Mouse (Mus musculus) erythroblast, embryonic 14.5 days (primary cell): ENCODE measurements around the gene Syngr1. TPM values are rescaled to one million over a fixed set of nuclear protein-coding genes. Genes with fewer than 3 reads are reported as not detected.
A peak's percentile ranks its signal among the peaks of the same experiment; 100 is the strongest.

Experiments
- H3K27me3 ChIP-seq: 2 replicates; pipeline ENCODE4 v1.6.1; 2012; ENCODE audit warnings: inconsistent platforms; ENCODE audit not compliant: control insufficient read depth
- H3K36me3 ChIP-seq: 2 replicates; pipeline ENCODE4 v1.6.1; 2012; ENCODE audit warnings: mild to moderate bottlenecking, inconsistent platforms; ENCODE audit not compliant: control insufficient read depth
- H3K4me1 ChIP-seq: 2 replicates; pipeline ENCODE4 v1.6.1; 2012; ENCODE audit warnings: inconsistent platforms; ENCODE audit not compliant: control insufficient read depth
- H3K4me3 ChIP-seq: replicated peaks from 2 replicates; pipeline ENCODE3; 2012; ENCODE audit warnings: moderate library complexity, mild to moderate bottlenecking, inconsistent platforms
- H3K9me3 ChIP-seq: 2 replicates; pipeline ENCODE4 v1.6.1; 2012; ENCODE audit warnings: low read length, inconsistent platforms, mixed read lengths; ENCODE audit not compliant: control insufficient read depth
- GATA1 ChIP-seq: IDR thresholded peaks from 2 replicates; pipeline ENCODE4 v1.6.1; 2012; ENCODE audit warnings: low read length, inconsistent platforms, mixed read lengths
- TAL1 ChIP-seq: IDR thresholded peaks from 3 replicates; pipeline ENCODE4 v1.6.1; 2012; ENCODE audit warnings: low read length, inconsistent platforms, mixed read lengths
- polyA plus RNA-seq: library from polyadenylated mRNA; stranded (reverse); fragments of >175 nt; gene quantifications from 2 replicates; pipeline ENCODE4 v1.2.3, GENCODE M21; 2012

Gene Syngr1
- polyA plus RNA-seq, 1 experiment = 0.41 TPM

DNA sequence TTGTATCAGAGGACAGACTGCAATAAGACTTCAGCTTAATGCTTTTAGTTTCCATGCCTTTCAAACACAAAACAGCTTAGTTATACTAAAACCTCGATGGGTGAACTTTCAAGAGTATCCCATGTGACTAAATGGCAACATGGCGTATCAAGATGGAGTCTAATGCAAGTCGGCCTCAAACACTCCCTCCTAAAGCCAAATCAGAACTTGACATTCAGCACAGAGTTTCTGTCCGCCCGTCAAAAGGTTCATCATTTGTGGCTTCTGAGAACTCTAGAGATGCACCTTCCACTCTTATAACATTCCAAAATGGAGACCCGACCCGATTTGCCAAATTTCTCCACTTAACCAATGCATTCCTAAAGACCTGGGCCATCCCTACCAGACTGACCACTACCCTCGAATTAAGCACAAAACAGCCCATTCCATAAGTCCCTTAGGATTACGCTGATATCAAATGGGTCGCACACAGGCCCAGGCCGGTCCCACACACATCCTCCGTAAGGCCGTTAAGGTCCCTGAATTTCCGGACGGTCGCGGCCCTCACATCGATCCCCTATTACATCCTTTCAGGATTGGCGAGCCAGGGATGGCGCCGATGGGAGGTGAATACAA, 8.4 kb upstream of the Syngr1 start:
- H3K27me3 ChIP-seq = no peaks in the 10 kb centered on the region
- TF ChIP-seq TAL1 = no peak
- TF ChIP-seq GATA1 = no peak
- peaks cover 7% of the 10 kb centered on the region for H3K9me3 ChIP-seq
- H3K4me3 ChIP-seq = peak overlapping the region; percentile 100
- peaks cover 62% of the 10 kb centered on the region for H3K36me3 ChIP-seq
- H3K4me1 ChIP-seq = peaks cover 73% of the 10 kb centered on the region

DNA sequence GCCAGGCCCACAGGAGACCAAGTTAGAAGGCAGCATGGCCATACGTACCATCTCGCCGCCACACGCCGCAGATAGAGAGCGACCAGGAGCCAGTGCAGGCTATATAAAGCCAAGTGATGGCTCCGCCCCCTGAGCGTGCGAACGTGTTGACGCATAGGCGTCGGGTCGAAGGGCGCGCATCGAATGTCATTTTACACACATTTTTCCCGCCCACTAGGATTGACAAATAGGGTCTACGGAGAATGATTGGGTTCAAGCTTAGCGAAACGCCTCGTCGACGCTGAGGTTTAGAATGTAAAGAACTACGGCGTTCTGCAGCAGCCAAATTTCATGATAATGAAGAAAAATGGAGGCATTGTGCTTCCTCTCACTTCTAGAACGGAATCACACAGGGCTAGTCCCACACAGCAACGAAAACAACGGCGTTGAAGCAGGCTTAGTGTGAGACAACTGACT, 7.8 kb upstream of the Syngr1 start:
- peaks cover 7% of the 10 kb centered on the region for H3K9me3 ChIP-seq
- peak overlapping the region; percentile 100 for H3K4me3 ChIP-seq
- no peak for TF ChIP-seq TAL1
- TF ChIP-seq GATA1 = no peak
- peaks cover 56% of the 10 kb centered on the region for H3K36me3 ChIP-seq
- peaks cover 74% of the 10 kb centered on the region for H3K4me1 ChIP-seq
- H3K27me3 ChIP-seq = no peaks in the 10 kb centered on the region

DNA sequence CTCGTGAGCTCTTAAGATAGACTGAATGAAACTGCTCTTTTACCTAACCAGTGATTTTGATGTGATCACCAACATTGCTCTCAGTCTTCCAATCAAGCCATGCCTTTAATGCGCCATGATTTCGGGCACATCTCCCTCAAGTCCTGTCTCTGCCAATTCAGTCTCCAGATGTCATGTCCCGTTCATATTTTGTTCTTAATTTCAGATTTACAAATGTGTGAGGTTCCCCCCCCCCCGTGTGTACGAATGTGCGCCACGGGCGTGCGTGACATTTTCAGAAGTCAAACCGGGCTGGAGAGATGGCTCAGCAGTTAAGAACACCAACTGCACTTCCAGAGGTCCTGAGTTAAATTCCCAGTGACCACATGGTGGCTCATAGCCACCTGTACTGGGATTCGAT, 7.4 kb upstream of the Syngr1 start:
- H3K36me3 ChIP-seq = peaks cover 52% of the 10 kb centered on the region
- no peaks in the 10 kb centered on the region for H3K27me3 ChIP-seq
- H3K4me3 ChIP-seq = peak overlapping the region; percentile 100
- TF ChIP-seq TAL1 (no peak), GATA1 (no peak)
- peaks cover 73% of the 10 kb centered on the region for H3K4me1 ChIP-seq
- peaks cover 7% of the 10 kb centered on the region for H3K9me3 ChIP-seq

DNA sequence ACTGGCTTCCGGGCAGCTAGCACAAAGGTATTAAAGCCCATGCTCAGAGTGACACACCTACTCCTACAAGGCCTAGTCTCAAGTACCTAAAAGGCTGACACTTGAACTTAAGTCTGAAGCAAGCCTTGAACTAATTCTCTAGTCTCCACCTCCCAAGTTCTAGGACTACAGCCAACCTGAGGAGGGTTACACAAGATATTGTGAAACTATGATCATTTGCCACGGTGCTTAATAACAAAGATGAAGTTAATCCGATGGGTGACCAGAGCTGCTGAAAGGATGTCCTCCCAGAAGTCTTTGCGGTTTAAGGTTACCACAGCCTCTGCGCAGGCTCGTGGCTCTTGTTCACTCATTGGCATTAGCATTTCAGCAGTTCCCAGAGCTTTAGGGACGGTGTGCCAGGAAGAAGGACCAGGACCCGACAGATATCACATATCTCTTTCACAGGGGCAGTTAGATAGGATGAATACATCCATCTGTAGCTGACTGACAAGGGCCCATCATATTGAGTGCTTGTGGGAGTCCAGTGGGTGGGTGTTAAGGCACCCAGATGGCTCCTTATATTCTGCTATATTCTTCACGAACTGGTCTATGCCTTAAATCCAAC, 3.6 kb upstream of the Syngr1 start:
- no peak overlapping the region for H3K4me3 ChIP-seq
- H3K4me1 ChIP-seq = peaks cover 78% of the 10 kb centered on the region
- peaks cover 14% of the 10 kb centered on the region for H3K36me3 ChIP-seq
- peak; percentile 85 for TF ChIP-seq GATA1
- peak; percentile 81 for TF ChIP-seq TAL1
- H3K27me3 ChIP-seq = peaks cover 14% of the 10 kb centered on the region
- peaks cover 7% of the 10 kb centered on the region for H3K9me3 ChIP-seq

DNA sequence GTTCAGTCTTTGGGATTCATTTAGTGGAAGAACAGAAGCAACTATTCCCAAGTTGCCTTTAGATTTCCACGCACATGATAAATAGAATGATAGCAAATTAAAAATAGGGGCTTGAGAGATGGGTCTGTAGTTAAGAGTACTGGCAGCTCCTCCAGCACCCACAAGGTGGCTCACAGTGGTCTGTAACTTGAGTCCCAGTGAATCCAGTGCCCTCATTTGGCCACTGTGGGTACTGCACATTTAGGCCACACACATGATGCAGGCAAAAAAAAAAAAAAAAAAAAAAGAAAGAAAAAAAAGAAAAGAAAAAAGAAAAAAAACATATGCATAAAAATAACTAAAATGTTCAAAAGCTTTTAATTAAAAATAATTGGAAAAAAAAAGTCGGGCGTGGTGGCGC, 2.5 kb upstream of the Syngr1 start:
- TF ChIP-seq GATA1 (no peak), TAL1 (no peak)
- peaks cover 19% of the 10 kb centered on the region for H3K27me3 ChIP-seq
- H3K4me3 ChIP-seq = no peak overlapping the region
- peaks cover 7% of the 10 kb centered on the region for H3K9me3 ChIP-seq
- H3K4me1 ChIP-seq = peaks cover 79% of the 10 kb centered on the region
- H3K36me3 ChIP-seq = peaks cover 8% of the 10 kb centered on the region

DNA sequence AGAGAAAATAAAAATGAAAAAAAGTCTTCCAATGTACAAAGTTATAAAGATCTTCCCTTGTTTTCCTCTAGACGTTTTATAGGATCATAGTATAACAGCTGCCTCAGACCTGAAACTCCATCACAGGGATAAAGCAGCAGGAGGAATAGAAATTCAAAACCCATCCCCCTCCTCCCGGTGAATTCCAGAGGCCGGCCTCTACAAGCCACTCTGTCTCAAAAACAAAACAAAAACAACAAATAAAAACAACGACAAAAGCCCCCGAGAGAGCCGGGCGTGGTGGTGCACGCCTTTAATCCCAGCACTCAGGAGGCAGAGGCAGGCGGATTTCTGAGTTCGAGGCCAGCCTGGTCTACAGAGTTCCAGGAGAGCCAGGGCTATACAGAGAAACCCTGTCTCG, 979 bp upstream of the Syngr1 start:
- Histone ChIP-seq H3K4me3 (peak overlapping the region; percentile 84), H3K36me3 (peaks cover 8% of the 10 kb centered on the region)
- no peak for TF ChIP-seq TAL1
- TF ChIP-seq GATA1 = no peak

DNA sequence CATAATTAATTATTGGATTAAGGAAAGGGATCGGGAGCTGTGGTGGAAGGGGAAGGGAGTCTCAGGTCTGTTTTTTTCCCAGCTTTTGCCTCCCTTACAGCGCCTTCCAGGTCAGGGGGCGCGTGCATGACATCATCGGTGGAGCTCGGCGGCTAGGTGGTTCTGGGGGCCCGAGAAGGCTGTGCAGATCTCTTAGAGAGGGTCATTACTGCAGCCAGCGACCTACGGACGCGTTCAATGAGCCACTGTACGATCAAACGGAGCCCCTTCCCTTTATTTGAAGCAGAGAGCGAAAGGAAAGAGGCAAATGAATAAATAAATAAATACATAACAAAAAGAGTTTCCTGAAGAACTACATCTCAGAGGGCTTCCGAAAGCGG, 403 bp upstream of the Syngr1 start:
- peaks cover 76% of the 10 kb centered on the region for H3K4me1 ChIP-seq
- H3K9me3 ChIP-seq = peaks cover 7% of the 10 kb centered on the region
- H3K36me3 ChIP-seq = peaks cover 8% of the 10 kb centered on the region
- TF ChIP-seq TAL1 (no peak), GATA1 (no peak)
- H3K27me3 ChIP-seq = peaks cover 19% of the 10 kb centered on the region
- peak overlapping the region; percentile 84 for H3K4me3 ChIP-seq

More for the DNA sequence above, 979 bp upstream of the Syngr1 start:
- peaks cover 19% of the 10 kb centered on the region for H3K27me3 ChIP-seq
- H3K4me1 ChIP-seq = peaks cover 76% of the 10 kb centered on the region
- H3K9me3 ChIP-seq = peaks cover 7% of the 10 kb centered on the region

DNA sequence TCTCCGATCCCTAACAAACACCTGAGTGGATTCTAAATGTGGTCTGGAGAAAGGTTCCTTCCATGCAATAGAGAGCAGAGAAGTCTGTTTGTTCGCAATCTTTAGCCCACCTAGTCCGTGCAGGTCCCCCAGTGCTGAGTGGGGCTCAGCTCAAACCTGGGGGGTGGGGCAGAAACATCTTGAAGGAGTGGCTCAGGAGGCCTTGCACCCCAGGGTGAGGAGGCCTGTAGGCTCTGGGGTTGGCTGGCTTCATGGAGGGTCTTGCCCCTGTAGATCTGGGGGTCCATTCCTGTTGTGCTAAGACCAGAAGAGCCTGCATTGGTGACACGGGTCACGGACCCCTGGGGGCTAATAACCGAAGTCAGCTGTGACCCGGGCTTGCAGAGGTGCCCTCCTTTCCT, 907 bp downstream of the Syngr1 start:
- no peaks in the 10 kb centered on the region; the same call in 1 of the 2 replicates for H3K9me3 ChIP-seq
- H3K4me3 ChIP-seq = peak overlapping the region; percentile 84
- peaks cover 19% of the 10 kb centered on the region for H3K27me3 ChIP-seq
- H3K4me1 ChIP-seq = peaks cover 82% of the 10 kb centered on the region
- TF ChIP-seq GATA1 = no peak
- TF ChIP-seq TAL1 = no peak
- H3K36me3 ChIP-seq = peaks cover under 1% of the 10 kb centered on the region; the same call in 1 of the 2 replicates

DNA sequence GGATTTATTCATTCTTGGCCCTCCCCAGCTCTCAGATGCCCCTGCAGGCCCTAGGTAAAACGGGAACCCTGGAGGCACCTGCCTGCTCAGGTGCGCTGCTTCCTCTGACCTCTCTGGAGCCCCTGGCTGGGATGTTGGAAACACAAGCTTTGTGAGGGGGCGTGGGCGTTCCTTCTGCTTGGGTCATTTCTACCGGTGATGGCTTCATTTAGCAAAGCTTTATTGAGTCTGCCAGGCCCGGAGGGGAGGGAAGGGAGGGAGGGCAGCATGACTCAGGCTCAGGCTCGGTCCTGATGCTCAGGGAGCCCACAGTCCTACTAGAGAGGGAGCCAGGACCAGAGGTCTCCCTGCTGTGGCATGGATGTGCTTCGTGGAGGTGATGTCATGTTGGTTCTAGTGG, 1.5 kb downstream of the Syngr1 start:
- peaks cover 82% of the 10 kb centered on the region for H3K4me1 ChIP-seq
- TF ChIP-seq GATA1 (no peak), TAL1 (no peak)
- H3K36me3 ChIP-seq = no peaks in the 10 kb centered on the region; the same call in 1 of the 2 replicates
- no peak overlapping the region for H3K4me3 ChIP-seq
- H3K9me3 ChIP-seq = no peaks in the 10 kb centered on the region
- H3K27me3 ChIP-seq = peaks cover 19% of the 10 kb centered on the region
